Mouse (Mus musculus) stomach, embryonic 15.5 days (tissue): Measurements from ENCODE around the gene Tarsl2. TPM values are rescaled to one million over a fixed set of nuclear protein-coding genes. Genes with fewer than 3 reads are reported as not detected.

Experiments used
- ATAC-seq: fragments of 200-750 bp; cut with Nextera tagmentation; 2 replicates; pipeline ENCODE4 v1.8.0; 2017; ENCODE audit warnings: low read depth, moderate number of reproducible peaks, moderate TSS enrichment; ENCODE audit not compliant: insufficient read depth, low FRiP score
- H3K27ac ChIP-seq: fragments of 300-500 bp; sonication (generic); 2 replicates; pipeline ENCODE4 v1.5.1; 2015; ENCODE audit warnings: mild to moderate bottlenecking, inconsistent platforms
- H3K27me3 ChIP-seq: fragments of 300-500 bp; sonication (generic); replicated peaks from 2 replicates; pipeline ENCODE4 v1.6.1; 2015; ENCODE audit warnings: inconsistent platforms
- H3K36me3 ChIP-seq: fragments of 300-500 bp; sonication (generic); 2 replicates; pipeline ENCODE4 v1.6.1; 2015; ENCODE audit warnings: inconsistent platforms
- H3K4me1 ChIP-seq: fragments of 300-500 bp; sonication (generic); 2 replicates; pipeline ENCODE4 v1.6.1; 2015; ENCODE audit warnings: inconsistent platforms
- H3K4me2 ChIP-seq: fragments of 300-500 bp; sonication (generic); 2 replicates; pipeline ENCODE4 v1.6.1; 2015; ENCODE audit warnings: mild to moderate bottlenecking, inconsistent platforms
- H3K4me3 ChIP-seq: fragments of 300-500 bp; sonication (generic); replicated peaks from 2 replicates; pipeline ENCODE4 v1.5.1; 2015; ENCODE audit warnings: inconsistent platforms
- H3K9ac ChIP-seq: fragments of 300-500 bp; sonication (generic); 2 replicates; pipeline ENCODE4 v1.6.1; 2015; ENCODE audit warnings: inconsistent platforms
- H3K9me3 ChIP-seq: fragments of 300-500 bp; sonication (generic); 2 replicates; pipeline ENCODE4 v1.6.1; 2016; ENCODE audit warnings: inconsistent platforms
- WGBS: fragments of 180-500 bp; shearing (Covaris S2); methylation state at CpG from one replicate; pipeline ENCODE4 v1.1.7; 2015; 5-methylcytosine and 5-hydroxymethylcytosine counted together
- polyA plus RNA-seq: library from polyadenylated mRNA; unstranded; fragments of >200 nt; fragmentation: Nextera tagmentation; extraction: Ambion mirVana; gene quantifications from 2 replicates; pipeline ENCODE4 v1.2.1, GENCODE M21; 2015

Tarsl2 gene
- polyA plus RNA-seq, 1 experiment from 2014 or later: 9.4 TPM

GRCm38 (mm10) chr7:65635831-65636230, 8.9 kb upstream of the Tarsl2 start:
- Histone ChIP-seq H3K4me2 (no peak overlapping the region), H3K27me3 (no peaks in the 10 kb centered on the region), H3K4me3 (no peak overlapping the region), H3K36me3 (no peaks in the 10 kb centered on the region), H3K4me1 (no peaks in the 10 kb centered on the region), H3K9ac (no peak overlapping the region), H3K27ac (no peak overlapping the region), H3K9me3 (no peaks in the 10 kb centered on the region)
- ATAC-seq: no peak
- 80% methylated on average over 6 of the region's 6 CpGs for WGBS

- Histone ChIP-seq H3K36me3 (no peaks in the 10 kb centered on the region), H3K4me1 (no peaks in the 10 kb centered on the region), H3K27ac (no peak overlapping the region), H3K9me3 (no peaks in the 10 kb centered on the region), H3K9ac (no peak overlapping the region), H3K4me2 (no peak overlapping the region), H3K27me3 (no peaks in the 10 kb centered on the region), H3K4me3 (no peak overlapping the region)
- no peak for ATAC-seq
- WGBS: 70% methylated on average over 7 of the region's 7 CpGs
Measured at GRCm38 (mm10) chr7:65636356-65636880, 8.3 kb upstream of the Tarsl2 start.

- H3K4me2 ChIP-seq: no peak overlapping the region
- no peak overlapping the region for H3K27ac ChIP-seq
- no peaks in the 10 kb centered on the region for H3K4me1 ChIP-seq
- no peaks in the 10 kb centered on the region for H3K9me3 ChIP-seq
- no peaks in the 10 kb centered on the region for H3K27me3 ChIP-seq
- 65% methylated on average over 7 of the region's 7 CpGs for WGBS
- ATAC-seq: no peak
- H3K36me3 ChIP-seq: no peaks in the 10 kb centered on the region
- no peak overlapping the region for H3K4me3 ChIP-seq
- no peak overlapping the region for H3K9ac ChIP-seq
Measured at GRCm38 (mm10) chr7:65638170-65638770, 6.4 kb upstream of the Tarsl2 start.

- ATAC-seq: no peak
- Histone ChIP-seq H3K9ac (no peak overlapping the region), H3K4me2 (no peak overlapping the region), H3K4me3 (no peak overlapping the region), H3K27me3 (no peaks in the 10 kb centered on the region), H3K36me3 (no peaks in the 10 kb centered on the region), H3K4me1 (0 out of 2 replicates have a peak, but pooled peaks cover 3% of the 10 kb centered on the region), H3K27ac (no peak overlapping the region), H3K9me3 (no peaks in the 10 kb centered on the region)
- 66% methylated on average over 6 of the region's 6 CpGs for WGBS
Measured at GRCm38 (mm10) chr7:65639821-65640382, 4.8 kb upstream of the Tarsl2 start.

GRCm38 (mm10) chr7:65640672-65641071, 4.0 kb upstream of the Tarsl2 start:
- Histone ChIP-seq H3K9ac (no peak overlapping the region), H3K36me3 (no peaks in the 10 kb centered on the region), H3K4me3 (no peak overlapping the region), H3K27me3 (no peaks in the 10 kb centered on the region), H3K4me1 (0 out of 2 replicates have a peak, but pooled peaks cover 3% of the 10 kb centered on the region), H3K27ac (no peak overlapping the region), H3K4me2 (no peak overlapping the region), H3K9me3 (no peaks in the 10 kb centered on the region)
- no peak for ATAC-seq
- 64% methylated on average over 6 of the region's 6 CpGs for WGBS

GRCm38 (mm10) chr7:65642371-65643304, 2.1 kb upstream of the Tarsl2 start:
- Histone ChIP-seq H3K9ac (no peak overlapping the region), H3K36me3 (no peaks in the 10 kb centered on the region), H3K4me3 (no peak overlapping the region), H3K9me3 (no peaks in the 10 kb centered on the region), H3K27me3 (no peaks in the 10 kb centered on the region), H3K4me2 (no peak overlapping the region), H3K4me1 (0 out of 2 replicates have a peak, but pooled peaks cover 3% of the 10 kb centered on the region), H3K27ac (no peak overlapping the region)
- no peak for ATAC-seq
- WGBS: 70% methylated on average over 6 of the region's 6 CpGs

GRCm38 (mm10) chr7:65643861-65644421, 757 bp upstream of the Tarsl2 start:
- Histone ChIP-seq H3K9ac (no peak overlapping the region), H3K4me1 (0 out of 2 replicates have a peak, but pooled peaks cover 3% of the 10 kb centered on the region), H3K9me3 (no peaks in the 10 kb centered on the region), H3K27ac (no peak overlapping the region), H3K27me3 (no peaks in the 10 kb centered on the region), H3K4me2 (peak overlapping the region; percentile 93), H3K36me3 (peaks cover 7% of the 10 kb centered on the region; the same call in 1 of the 2 replicates), H3K4me3 (peak overlapping the region; percentile 80)
- WGBS: 23% methylated on average over 6 of the region's 6 CpGs
- ATAC-seq: no peak

- Histone ChIP-seq H3K9ac (no peak overlapping the region), H3K9me3 (no peaks in the 10 kb centered on the region), H3K27ac (no peak overlapping the region), H3K36me3 (peaks cover 7% of the 10 kb centered on the region; the same call in 1 of the 2 replicates), H3K4me2 (no peak overlapping the region), H3K4me1 (0 out of 2 replicates have a peak, but pooled peaks cover 3% of the 10 kb centered on the region), H3K27me3 (no peaks in the 10 kb centered on the region), H3K4me3 (no peak overlapping the region)
- ATAC-seq: no peak
- WGBS: 85% methylated on average over 8 of the region's 8 CpGs
Measured at GRCm38 (mm10) chr7:65645996-65646395, 1.3 kb downstream of the Tarsl2 start.

GRCm38 (mm10) chr7:65650662-65651061, 6.0 kb downstream of the Tarsl2 start:
- peaks cover 7% of the 10 kb centered on the region; the same call in 1 of the 2 replicates for H3K36me3 ChIP-seq
- no peak overlapping the region for H3K9ac ChIP-seq
- no peak overlapping the region for H3K4me3 ChIP-seq
- no peak overlapping the region for H3K4me2 ChIP-seq
- no peak for ATAC-seq
- H3K27me3 ChIP-seq: no peaks in the 10 kb centered on the region
- WGBS: 91% methylated on average over 4 of the region's 4 CpGs
- H3K9me3 ChIP-seq: no peaks in the 10 kb centered on the region
- H3K4me1 ChIP-seq: no peaks in the 10 kb centered on the region
- no peak overlapping the region for H3K27ac ChIP-seq

- no peak overlapping the region for H3K9ac ChIP-seq
- no peak for ATAC-seq
Measured at GRCm38 (mm10) chr7:65657490-65658120, 12.9 kb downstream of the Tarsl2 start.

GRCm38 (mm10) chr7:65663225-65663790, 18.6 kb downstream of the Tarsl2 start:
- Histone ChIP-seq H3K9ac (no peak overlapping the region), H3K4me1 (no peaks in the 10 kb centered on the region), H3K36me3 (no peaks in the 10 kb centered on the region), H3K4me2 (no peak overlapping the region), H3K27me3 (no peaks in the 10 kb centered on the region), H3K9me3 (no peaks in the 10 kb centered on the region), H3K4me3 (no peak overlapping the region), H3K27ac (no peak overlapping the region)
- 81% methylated on average over 11 of the region's 11 CpGs for WGBS
- no peak for ATAC-seq

More at GRCm38 (mm10) chr7:65657490-65658120, 12.9 kb downstream of the Tarsl2 start:
- no peaks in the 10 kb centered on the region for H3K9me3 ChIP-seq
- H3K4me1 ChIP-seq: no peaks in the 10 kb centered on the region
- H3K4me3 ChIP-seq: no peak overlapping the region
- H3K27me3 ChIP-seq: no peaks in the 10 kb centered on the region
- no peak overlapping the region for H3K4me2 ChIP-seq
- H3K36me3 ChIP-seq: no peaks in the 10 kb centered on the region
- WGBS: 90% methylated on average over 2 of the region's 2 CpGs
- no peak overlapping the region for H3K27ac ChIP-seq
